Mouse (Mus musculus) ovary, adult 18-20 months (tissue): Measurements from ENCODE around the gene Mafk.

ENCODE experiments used
- DNase-seq: peaks from one replicate; pipeline ENCODE4 v3.0.0; 2022; ENCODE audit warnings: low spot score, mixed read lengths

Gene Mafk

GRCm38 (mm10) chr5:139818801-139819200 lies 27.5 kb downstream of the Mafk start:
- no peak for DNase-seq

GRCm38 (mm10) chr5:139819538-139820181 lies 28.3 kb downstream of the Mafk start, which contains the start of gene Tmem184a:
Tmem184a (minus strand) TSS chr5:139819917.
- no peak for DNase-seq

GRCm38 (mm10) chr5:139821466-139822459 lies 30.4 kb downstream of the Mafk start:
- DNase-seq: no peak

- no peak for DNase-seq
Observed at GRCm38 (mm10) chr5:139824531-139824930, 33.2 kb downstream of the Mafk start.

- no peak for DNase-seq
Observed at GRCm38 (mm10) chr5:139825947-139826346, 34.6 kb downstream of the Mafk start.

- DNase-seq: peak; percentile 75
Observed at GRCm38 (mm10) chr5:139826357-139827055, 35.2 kb downstream of the Mafk start, which contains the start of the genes Gm26938 and Psmg3. Gm26938 (minus strand) TSS chr5:139826407. Psmg3 (minus strand) TSS chr5:139826885.

- no peak for DNase-seq
Observed at GRCm38 (mm10) chr5:139827593-139827992, 36.3 kb downstream of the Mafk start.

- no peak for DNase-seq
Observed at GRCm38 (mm10) chr5:139829384-139829783, 38.1 kb downstream of the Mafk start.

GRCm38 (mm10) chr5:139830734-139831133 lies 39.4 kb downstream of the Mafk start:
- no peak for DNase-seq

- DNase-seq: no peak
Observed at GRCm38 (mm10) chr5:139832125-139832524, 40.8 kb downstream of the Mafk start.

GRCm38 (mm10) chr5:139835706-139836105 lies 44.4 kb downstream of the Mafk start:
- no peak for DNase-seq

GRCm38 (mm10) chr5:139838476-139838892 lies 47.2 kb downstream of the Mafk start:
- no peak for DNase-seq

- no peak for DNase-seq
Observed at GRCm38 (mm10) chr5:139839142-139839541, 47.8 kb downstream of the Mafk start.

GRCm38 (mm10) chr5:139849626-139850320 lies 58.5 kb downstream of the Mafk start:
- DNase-seq: peak; percentile 64
